Mouse (Mus musculus) kidney, adult 2 months (tissue): Measurements from ENCODE around the gene Fam78b. TPM values are rescaled to one million over a fixed set of nuclear protein-coding genes. Genes with fewer than 3 reads are reported as not detected.

Source experiments
- DNase-seq: peaks from one replicate; pipeline ENCODE4 v3.0.0; 2021
- H3K27ac ChIP-seq: fragments of 200-500 bp; 2 replicates; pipeline ENCODE4 v1.5.1; 2012; ENCODE audit warnings: low read depth, low read length, control low read depth, inconsistent platforms; ENCODE audit not compliant: insufficient read depth
- H3K27me3 ChIP-seq: fragments of 200-500 bp; replicated peaks from 2 replicates; pipeline ENCODE4 v1.6.1; 2012; ENCODE audit warnings: mild to moderate bottlenecking, moderate library complexity, low read length, inconsistent platforms; ENCODE audit not compliant: control insufficient read depth, insufficient read depth
- H3K36me3 ChIP-seq: fragments of 200-500 bp; 2 replicates; pipeline ENCODE4 v1.6.1; 2012; ENCODE audit warnings: mild to moderate bottlenecking, moderate library complexity, low read length, inconsistent platforms; ENCODE audit not compliant: control insufficient read depth, insufficient read depth
- H3K4me1 ChIP-seq: fragments of 200-500 bp; 2 replicates; pipeline ENCODE4 v1.6.1; 2011; ENCODE audit warnings: low read length; ENCODE audit not compliant: control insufficient read depth, insufficient read depth
- H3K4me3 ChIP-seq: fragments of 200-500 bp; 2 replicates; pipeline ENCODE4 v1.5.1; 2011; ENCODE audit warnings: mild to moderate bottlenecking, low read depth, low read length, control low read depth; ENCODE audit not compliant: insufficient read depth
- CTCF ChIP-seq: fragments of 200-500 bp; conservative IDR thresholded peaks from 2 replicates; pipeline ENCODE4 v1.5.1; 2011; ENCODE audit warnings: low read depth, mild to moderate bottlenecking, control low read depth, low read length, moderate library complexity, mixed read lengths; ENCODE audit not compliant: insufficient read depth, insufficient read length
- POLR2A ChIP-seq: fragments of 200-500 bp; IDR thresholded peaks from one replicate; pipeline ENCODE4 v1.6.1; 2011; ENCODE audit warnings: low read depth, low read length, control low read depth
- WGBS: fragments of 180-500 bp; shearing (Covaris S2); methylation state at CpG from one replicate; pipeline ENCODE4 v1.1.7; 2018; 5-methylcytosine and 5-hydroxymethylcytosine counted together
- polyA plus RNA-seq: library from polyadenylated mRNA; depleted of rRNA; stranded (reverse); fragments of >200 nt; gene quantifications from 2 replicates; pipeline ENCODE4 v1.2.3, GENCODE M21; 2012

Fam78b gene
- polyA plus RNA-seq, 1 experiment = 1.3 TPM

DNA sequence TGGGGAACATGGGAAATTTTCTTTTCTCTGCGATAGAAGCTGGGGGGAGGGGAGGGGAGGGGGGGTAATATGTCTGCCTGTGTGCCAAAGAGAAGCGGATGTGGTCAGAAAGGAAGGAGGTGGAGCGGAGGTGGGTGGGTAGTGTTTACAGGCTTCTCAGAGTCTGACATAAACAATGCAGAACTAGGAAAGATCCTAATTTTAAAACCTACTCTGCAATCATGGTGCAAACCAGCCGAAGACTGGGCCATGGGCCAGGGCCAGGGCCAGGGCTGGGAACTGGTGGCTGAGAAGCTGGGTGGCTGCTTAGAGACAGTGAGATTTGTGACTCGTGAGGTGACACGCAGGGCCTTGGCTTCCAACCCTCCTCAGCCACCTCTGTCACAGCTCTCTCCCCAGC is 69.1 kb downstream of the Fam78b start:
- TF ChIP-seq CTCF = no peak
- TF ChIP-seq POLR2A = no peak
- Histone ChIP-seq H3K36me3 (no peaks in the 10 kb centered on the region), H3K27me3 (no peaks in the 10 kb centered on the region), H3K4me3 (no peak overlapping the region), H3K27ac (no peak overlapping the region), H3K4me1 (no peaks in the 10 kb centered on the region)
- WGBS = 63% methylated on average over 6 of the region's 6 CpGs
- DNase-seq = no peak

DNA sequence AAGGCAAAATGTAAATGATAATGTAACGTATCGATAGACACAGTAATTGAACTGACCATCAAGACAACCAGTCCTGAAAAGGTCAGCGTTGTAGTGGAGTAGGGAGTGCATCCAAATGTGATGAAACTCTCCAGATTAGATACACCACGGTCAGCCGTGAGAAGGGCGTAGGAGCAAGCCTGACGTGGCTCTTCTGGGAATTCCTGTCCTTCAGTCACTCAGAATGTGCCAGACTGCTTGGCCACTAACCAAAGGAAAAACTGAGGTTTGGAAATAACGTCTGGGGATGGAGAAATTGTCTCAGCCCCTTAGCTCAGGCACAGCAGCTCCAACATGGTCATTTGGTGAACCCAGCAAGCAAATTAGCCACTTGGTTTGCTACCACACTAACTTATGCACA is 74.5 kb downstream of the Fam78b start:
- no peak overlapping the region for H3K4me3 ChIP-seq
- 81% methylated on average over 8 of the region's 8 CpGs for WGBS
- TF ChIP-seq POLR2A = no peak
- no peak for TF ChIP-seq CTCF
- H3K36me3 ChIP-seq = no peaks in the 10 kb centered on the region
- no peaks in the 10 kb centered on the region for H3K27me3 ChIP-seq
- no peak overlapping the region for H3K27ac ChIP-seq
- no peaks in the 10 kb centered on the region for H3K4me1 ChIP-seq
- no peak for DNase-seq

DNA sequence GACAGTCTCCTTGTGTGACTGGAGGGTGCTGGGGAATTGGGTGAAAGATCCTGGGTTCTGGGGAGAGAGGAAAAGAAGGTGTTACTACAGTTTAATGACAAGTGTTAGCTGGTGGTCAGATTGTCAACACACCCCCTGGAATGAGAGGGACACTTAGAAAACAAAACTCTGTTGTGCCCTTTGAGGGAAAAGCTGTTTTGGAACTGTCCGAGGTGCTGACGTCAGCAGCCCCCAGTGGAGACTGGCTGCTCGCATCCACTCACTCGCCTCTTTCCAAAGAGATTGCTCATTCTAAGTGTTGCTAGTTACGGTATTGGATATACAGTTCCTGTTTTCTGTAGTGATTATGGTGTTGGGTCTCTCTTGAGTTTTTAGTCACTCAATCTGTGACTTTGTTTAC is 78.3 kb downstream of the Fam78b start:
- TF ChIP-seq CTCF (no peak), POLR2A (no peak)
- WGBS = 34% methylated on average over 5 of the region's 5 CpGs
- H3K4me3 ChIP-seq = no peak overlapping the region
- H3K4me1 ChIP-seq = no peaks in the 10 kb centered on the region
- no peaks in the 10 kb centered on the region for H3K36me3 ChIP-seq
- no peak for DNase-seq
- no peak overlapping the region for H3K27ac ChIP-seq
- no peaks in the 10 kb centered on the region for H3K27me3 ChIP-seq

DNA sequence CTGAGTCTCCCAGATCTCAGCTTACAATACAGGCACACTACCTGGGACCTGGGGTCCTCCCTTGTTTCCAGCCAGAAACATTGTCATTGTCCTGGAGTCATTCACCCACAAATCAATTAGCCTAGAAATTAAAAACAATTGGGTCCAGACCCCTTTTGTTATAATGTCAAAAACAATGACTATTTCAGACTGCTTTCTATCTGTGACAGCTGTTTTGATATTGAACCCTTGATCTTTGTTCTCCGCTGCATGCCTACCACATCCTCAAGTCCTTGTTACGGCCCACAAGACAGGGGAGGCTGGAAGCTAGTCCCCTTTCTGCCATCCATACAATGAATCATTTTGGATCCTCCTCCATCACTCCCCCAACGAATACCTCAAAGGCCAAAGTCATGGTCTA is 80.7 kb downstream of the Fam78b start:
- Histone ChIP-seq H3K4me1 (no peaks in the 10 kb centered on the region), H3K36me3 (no peaks in the 10 kb centered on the region), H3K4me3 (no peak overlapping the region), H3K27ac (no peak overlapping the region), H3K27me3 (no peaks in the 10 kb centered on the region)
- DNase-seq = no peak
- TF ChIP-seq POLR2A = no peak
- TF ChIP-seq CTCF = no peak
- 40% methylated on average over 3 of the region's 3 CpGs for WGBS

DNA sequence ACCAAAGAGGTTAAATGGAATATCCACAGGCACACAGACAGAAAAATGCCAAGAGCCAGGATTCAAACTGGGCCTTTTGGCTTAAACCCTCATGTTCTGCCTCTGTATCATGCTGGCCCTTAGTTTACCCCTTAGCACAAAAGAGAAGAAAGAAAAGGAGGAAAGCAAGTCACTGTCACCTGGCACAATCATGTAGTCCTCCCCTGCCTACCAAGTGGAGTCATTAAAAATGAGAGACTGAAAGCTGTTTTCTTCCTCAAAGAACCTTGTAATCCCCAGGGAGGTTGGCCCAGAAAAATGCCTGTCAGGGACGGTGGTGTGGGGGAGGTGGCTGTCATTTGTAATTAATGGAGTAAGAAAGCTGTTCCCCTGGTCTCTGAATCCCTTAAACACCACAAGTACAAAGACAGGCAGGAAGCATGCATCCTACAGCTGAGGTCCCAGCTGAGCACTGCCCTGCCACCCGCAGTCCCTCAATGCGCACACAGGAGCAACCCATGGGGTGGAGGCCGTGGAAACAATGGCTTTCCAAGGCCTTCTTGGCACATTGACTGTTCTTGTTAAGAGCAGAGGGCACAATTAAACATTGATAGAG is 81.4 kb downstream of the Fam78b start:
- Histone ChIP-seq H3K4me3 (no peak overlapping the region), H3K4me1 (no peaks in the 10 kb centered on the region), H3K36me3 (no peaks in the 10 kb centered on the region), H3K27ac (no peak overlapping the region), H3K27me3 (no peaks in the 10 kb centered on the region)
- DNase-seq = no peak
- TF ChIP-seq CTCF (no peak), POLR2A (no peak)
- 22% methylated on average over 4 of the region's 4 CpGs for WGBS

DNA sequence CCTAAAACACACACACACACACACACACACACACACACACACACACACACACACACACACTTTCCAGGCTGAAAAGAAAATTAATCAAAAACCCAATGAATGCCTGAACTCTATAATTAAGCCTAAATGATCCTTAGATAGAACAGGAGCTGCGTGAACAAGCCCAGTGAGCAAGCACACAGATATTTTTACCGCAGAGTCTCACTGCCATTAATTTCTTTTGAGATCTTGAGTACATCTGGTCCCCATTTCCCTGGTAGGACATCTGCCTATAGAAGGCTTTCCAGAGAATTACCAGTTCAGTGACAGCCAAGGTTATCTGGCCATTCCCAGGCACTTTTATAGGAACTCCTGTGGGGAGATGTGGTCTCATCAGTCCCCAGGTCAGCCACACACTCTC is 82.0 kb downstream of the Fam78b start:
- 71% methylated on average over 2 of the region's 2 CpGs for WGBS
- Histone ChIP-seq H3K4me1 (no peaks in the 10 kb centered on the region), H3K27me3 (no peaks in the 10 kb centered on the region), H3K36me3 (no peaks in the 10 kb centered on the region), H3K27ac (no peak overlapping the region), H3K4me3 (no peak overlapping the region)
- TF ChIP-seq POLR2A (no peak), CTCF (no peak)
- DNase-seq = no peak

DNA sequence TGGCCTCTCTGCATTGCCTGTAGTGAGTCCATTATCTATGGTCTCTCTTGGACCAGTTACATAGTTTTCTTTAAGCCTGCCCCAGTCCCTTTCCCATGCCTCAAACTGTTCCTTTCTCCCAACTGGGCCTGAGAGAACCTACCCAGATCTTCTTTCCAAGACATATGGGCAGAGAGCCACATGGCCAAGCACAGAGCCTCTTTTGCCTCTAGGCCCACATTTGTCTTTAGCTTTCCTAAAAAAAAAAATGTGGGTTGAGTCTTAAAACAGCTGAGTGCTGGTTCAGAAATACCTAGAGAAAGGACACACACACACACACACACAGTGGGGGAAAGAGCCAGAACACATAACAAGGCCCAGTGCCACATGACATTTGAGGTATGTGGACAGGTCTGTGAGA is 83.1 kb downstream of the Fam78b start:
- DNase-seq = no peak
- no peaks in the 10 kb centered on the region for H3K27me3 ChIP-seq

More for the DNA sequence above, 83.1 kb downstream of the Fam78b start:
- Histone ChIP-seq H3K36me3 (no peaks in the 10 kb centered on the region), H3K4me3 (no peak overlapping the region), H3K4me1 (no peaks in the 10 kb centered on the region), H3K27ac (no peak overlapping the region)
- no peak for TF ChIP-seq CTCF
- TF ChIP-seq POLR2A = no peak
